Mouse (Mus musculus) small intestine, adult 2 months (tissue): ENCODE results near the gene Cfap99.

Source experiments
- CTCF ChIP-seq: fragments of 200-500 bp; IDR thresholded peaks from 2 replicates; pipeline ENCODE4 v1.5.1; 2012; ENCODE audit warnings: low read depth, mild to moderate bottlenecking, control low read depth, inconsistent platforms, low read length, moderate library complexity, mixed read lengths; ENCODE audit not compliant: insufficient replicate concordance, insufficient read length; ENCODE audit errors: extremely low read depth
- POLR2A ChIP-seq: fragments of 200-500 bp; IDR thresholded peaks from 2 replicates; pipeline ENCODE4 v1.6.1; 2012; ENCODE audit warnings: low read depth, mild to moderate bottlenecking, control low read depth, inconsistent platforms, low read length, moderate library complexity

- TF ChIP-seq POLR2A (no peak), CTCF (no peak)
Measured at GRCm38 (mm10) chr5:34370840-34371239, 82.4 kb downstream of the Cfap99 start.
